Mouse (Mus musculus) E14TG2a.4 (cell line): ENCODE data around the gene Trappc11.

Experiments
- CTCF ChIP-seq: conservative IDR thresholded peaks from 2 replicates; pipeline ENCODE4 v1.5.1; 2014; ENCODE audit warnings: low read length
- POU5F1 ChIP-seq: IDR thresholded peaks from 2 replicates; pipeline ENCODE4 v1.6.1; 2014; ENCODE audit warnings: low read length, borderline replicate concordance

- TF ChIP-seq CTCF: no peak
- TF ChIP-seq POU5F1: no peak
Measured at GRCm38 (mm10) chr8:47501994-47502393, 31.3 kb downstream of the Trappc11 start.
